Mouse (Mus musculus) stomach, embryonic 14.5 days (tissue): ENCODE results near the gene Map3k12. TPM values are rescaled to one million over a fixed set of nuclear protein-coding genes. Genes with fewer than 3 reads are reported as not detected.

Experiments
- ATAC-seq: fragments of 200-750 bp; cut with Nextera tagmentation; 2 replicates; pipeline ENCODE4 v1.8.0; 2017; ENCODE audit warnings: low read depth, moderate TSS enrichment; ENCODE audit not compliant: insufficient number of reproducible peaks, insufficient read depth, low FRiP score
- H3K27ac ChIP-seq: fragments of 300-500 bp; sonication (generic); 2 replicates; pipeline ENCODE4 v1.5.1; 2014; ENCODE audit warnings: mild to moderate bottlenecking, low read length, moderate library complexity, mixed read lengths
- H3K27me3 ChIP-seq: fragments of 300-500 bp; sonication (generic); 2 replicates; pipeline ENCODE4 v1.6.1; 2014; ENCODE audit warnings: low read length, control low read depth, mixed read lengths; ENCODE audit not compliant: control insufficient read depth, insufficient read depth
- H3K36me3 ChIP-seq: fragments of 300-500 bp; sonication (generic); 2 replicates; pipeline ENCODE4 v1.6.1; 2014; ENCODE audit warnings: mild to moderate bottlenecking, control low read depth, low read length, moderate library complexity, mixed read lengths; ENCODE audit not compliant: control insufficient read depth, insufficient read depth
- H3K4me1 ChIP-seq: fragments of 300-500 bp; sonication (generic); 2 replicates; pipeline ENCODE4 v1.6.1; 2014; ENCODE audit warnings: low read length, control low read depth, mixed read lengths; ENCODE audit not compliant: control insufficient read depth, insufficient read depth
- H3K4me2 ChIP-seq: fragments of 300-500 bp; sonication (generic); replicated peaks from 2 replicates; pipeline ENCODE4 v1.6.1; 2014; ENCODE audit warnings: low read depth, low read length, control low read depth
- H3K4me3 ChIP-seq: fragments of 300-500 bp; sonication (generic); 2 replicates; pipeline ENCODE4 v1.5.1; 2014; ENCODE audit warnings: low read depth, low read length, control low read depth
- H3K9ac ChIP-seq: fragments of 300-500 bp; sonication (generic); replicated peaks from 2 replicates; pipeline ENCODE4 v1.6.1; 2014; ENCODE audit warnings: low read depth, mild to moderate bottlenecking, control low read depth, low read length, moderate library complexity, mixed read lengths
- H3K9me3 ChIP-seq: fragments of 300-500 bp; sonication (generic); 2 replicates; pipeline ENCODE4 v1.6.1; 2016; ENCODE audit warnings: low read depth, low read length, control low read depth; ENCODE audit not compliant: control insufficient read depth
- WGBS: fragments of 180-500 bp; shearing (Covaris S2); extraction: QIAGEN DNeasy Blood & Tissue Kit; methylation state at CpG from one replicate; pipeline ENCODE4 v1.1.7; 2014; 5-methylcytosine and 5-hydroxymethylcytosine counted together
- polyA plus RNA-seq: library from polyadenylated mRNA; unstranded; fragments of >200 nt; fragmentation: Nextera tagmentation; extraction: Ambion mirVana; gene quantifications from 2 replicates; pipeline ENCODE4 v1.2.1, GENCODE M21; 2014

Gene Map3k12
- polyA plus RNA-seq, 1 experiment from 2014 or later: 18.6 TPM

GRCm38 (mm10) chr15:102470183-102470604, 46.7 kb downstream of the Map3k12 start, which contains the start of gene Pcbp2:
TSS of gene Pcbp2 (plus strand) at chr15:102470539.
- no peaks in the 10 kb centered on the region for H3K9me3 ChIP-seq
- peak within 1 kb of the TSS; percentile 81 for H3K9ac ChIP-seq
- H3K27ac ChIP-seq: peak within 1 kb of the TSS; percentile 98
- peak; percentile 100 for ATAC-seq
- H3K36me3 ChIP-seq: peaks cover 18% of the 10 kb centered on the region
- no peaks in the 10 kb centered on the region for H3K27me3 ChIP-seq
- H3K4me2 ChIP-seq: peak within 1 kb of the TSS; percentile 77
- H3K4me1 ChIP-seq: peaks cover 8% of the 10 kb centered on the region; the same call in 1 of the 2 replicates
- under 1% methylated on average over 36 of the region's 40 CpGs for WGBS
- peak within 1 kb of the TSS; percentile 70 for H3K4me3 ChIP-seq

GRCm38 (mm10) chr15:102468675-102469370, 48.0 kb downstream of the Map3k12 start:
- H3K4me1 ChIP-seq: peaks cover 8% of the 10 kb centered on the region; the same call in 1 of the 2 replicates
- no peaks in the 10 kb centered on the region for H3K27me3 ChIP-seq
- no peak for ATAC-seq
- no peak overlapping the region for H3K9ac ChIP-seq
- no peak overlapping the region for H3K4me3 ChIP-seq
- H3K9me3 ChIP-seq: no peaks in the 10 kb centered on the region
- H3K36me3 ChIP-seq: peaks cover 6% of the 10 kb centered on the region; the same call in 1 of the 2 replicates
- no peak overlapping the region for H3K4me2 ChIP-seq
- no peak overlapping the region for H3K27ac ChIP-seq
- WGBS: 95% methylated on average over 9 of the region's 9 CpGs

DNA sequence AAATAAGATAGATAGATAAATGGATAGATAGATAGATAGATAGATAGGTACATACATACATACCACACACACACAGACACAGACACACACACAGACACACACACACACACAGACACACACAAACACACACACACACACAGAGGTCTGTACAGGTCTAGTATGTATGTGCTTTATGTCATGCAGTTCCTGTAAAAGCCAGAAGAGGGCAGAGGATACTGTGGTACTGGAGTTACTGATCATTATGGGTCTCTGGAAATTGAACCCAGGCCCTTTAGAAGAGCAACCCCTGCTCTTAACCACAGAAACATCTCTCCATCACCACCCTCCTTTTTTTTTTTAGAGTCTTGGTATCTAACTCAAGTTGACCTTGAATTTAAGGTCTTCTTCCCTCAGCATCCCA, 53.2 kb downstream of the Map3k12 start:
- Histone ChIP-seq H3K9me3 (no peaks in the 10 kb centered on the region), H3K36me3 (no peaks in the 10 kb centered on the region), H3K9ac (no peak overlapping the region), H3K27me3 (no peaks in the 10 kb centered on the region), H3K27ac (no peak overlapping the region), H3K4me3 (no peak overlapping the region), H3K4me1 (0 out of 2 replicates have a peak, but pooled peaks cover 4% of the 10 kb centered on the region), H3K4me2 (no peak overlapping the region)
- ATAC-seq: no peak

DNA sequence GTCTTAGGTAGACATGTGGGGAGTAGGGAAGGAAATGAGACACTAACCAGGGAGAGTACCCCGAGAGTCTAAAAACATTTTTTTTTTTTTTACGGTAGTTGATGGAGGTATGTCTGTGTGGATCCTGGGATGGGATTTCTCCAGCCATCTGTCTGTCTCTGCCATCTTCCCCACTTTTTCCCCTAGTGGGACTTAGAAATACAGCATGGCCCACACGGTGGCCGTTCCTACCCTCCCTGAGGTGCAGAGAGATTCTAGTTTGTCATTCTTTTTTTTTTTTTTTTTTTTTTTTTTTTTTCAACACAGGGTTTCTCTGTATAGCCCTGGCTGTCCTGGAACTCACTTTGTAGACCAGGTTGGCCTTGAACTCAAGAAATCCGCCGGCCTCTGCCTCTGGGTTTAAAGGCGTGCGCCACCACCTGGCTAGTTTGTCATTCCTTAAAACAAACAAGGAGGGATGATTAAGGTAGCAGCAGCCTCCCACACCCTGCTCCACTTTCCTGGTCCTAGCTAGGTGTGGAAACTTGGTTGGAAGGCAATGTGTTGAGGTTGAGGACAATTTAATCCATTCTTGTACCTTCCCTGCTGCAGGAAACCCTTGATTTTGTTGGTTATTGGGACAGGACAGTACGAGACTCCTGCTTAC, 55.3 kb downstream of the Map3k12 start:
- Histone ChIP-seq H3K27me3 (no peaks in the 10 kb centered on the region), H3K9me3 (no peaks in the 10 kb centered on the region), H3K4me3 (no peak overlapping the region), H3K9ac (no peak overlapping the region), H3K36me3 (no peaks in the 10 kb centered on the region), H3K4me1 (0 out of 2 replicates have a peak, but pooled peaks cover 4% of the 10 kb centered on the region), H3K4me2 (0 out of 2 replicates have a peak overlapping the region, but pooled peaks have one; percentile 55), H3K27ac (no peak overlapping the region)
- 71% methylated on average over 9 of the region's 9 CpGs for WGBS
- no peak for ATAC-seq

DNA sequence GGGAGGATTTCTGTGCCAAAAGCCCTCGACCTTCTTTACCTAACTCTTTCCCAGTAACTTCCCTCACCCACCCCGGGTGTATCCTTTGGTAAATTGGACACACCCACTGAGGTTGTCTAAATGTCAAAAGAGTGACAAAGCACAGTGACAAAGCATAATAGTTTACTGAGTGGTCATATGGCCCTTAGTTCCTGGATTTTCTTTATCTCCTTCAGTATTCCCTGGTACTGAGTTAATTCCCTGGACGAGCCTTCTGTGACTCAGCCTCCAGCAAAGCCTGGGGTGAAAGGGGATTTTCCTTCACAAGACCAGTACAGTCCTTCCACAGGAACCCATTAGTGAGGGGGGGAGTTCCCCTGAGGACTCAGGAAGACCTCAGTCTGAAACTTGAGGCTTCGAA, 55.9 kb downstream of the Map3k12 start:
- 0 out of 2 replicates have a peak overlapping the region, but pooled peaks have one; percentile 55 for H3K4me2 ChIP-seq
- ATAC-seq: no peak
- H3K27ac ChIP-seq: no peak overlapping the region
- no peaks in the 10 kb centered on the region for H3K9me3 ChIP-seq
- H3K4me3 ChIP-seq: no peak overlapping the region
- H3K27me3 ChIP-seq: no peaks in the 10 kb centered on the region
- H3K4me1 ChIP-seq: 0 out of 2 replicates have a peak, but pooled peaks cover 4% of the 10 kb centered on the region
- WGBS: 59% methylated on average over 4 of the region's 4 CpGs
- no peaks in the 10 kb centered on the region for H3K36me3 ChIP-seq
- H3K9ac ChIP-seq: no peak overlapping the region

- Histone ChIP-seq H3K27ac (no peak overlapping the region), H3K9me3 (no peaks in the 10 kb centered on the region), H3K36me3 (no peaks in the 10 kb centered on the region), H3K4me1 (0 out of 2 replicates have a peak, but pooled peaks cover 4% of the 10 kb centered on the region), H3K4me2 (peak overlapping the region; percentile 55), H3K9ac (no peak overlapping the region), H3K27me3 (no peaks in the 10 kb centered on the region), H3K4me3 (0 out of 2 replicates have a peak overlapping the region, but pooled peaks have one; percentile 37)
- ATAC-seq: no peak
- 80% methylated on average over 12 of the region's 12 CpGs for WGBS
Measured at GRCm38 (mm10) chr15:102460409-102460808, 56.5 kb downstream of the Map3k12 start.

DNA sequence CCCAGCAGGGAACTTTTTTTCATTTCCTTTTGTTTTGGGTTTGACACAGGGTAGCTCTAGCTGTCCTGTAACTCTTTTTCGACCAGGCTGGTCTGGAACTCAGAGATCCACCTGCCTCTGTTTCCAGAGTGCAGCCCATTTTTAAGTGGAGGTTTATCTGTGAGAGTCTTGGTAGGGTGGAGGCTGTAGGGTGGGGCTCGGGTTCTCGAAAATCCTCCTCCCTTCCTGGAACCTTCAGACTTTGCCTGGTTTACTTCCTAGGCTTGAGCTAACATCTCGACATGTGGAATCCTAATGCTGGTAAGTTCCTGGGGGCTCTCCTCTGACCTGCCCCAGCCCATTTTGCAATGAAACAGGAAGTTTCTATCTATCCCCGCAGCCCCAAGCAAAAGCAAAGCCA, 57.0 kb downstream of the Map3k12 start:
- Histone ChIP-seq H3K4me3 (peak overlapping the region; percentile 37; the same call in 1 of the 2 replicates), H3K9ac (no peak overlapping the region), H3K27me3 (no peaks in the 10 kb centered on the region), H3K4me2 (peak overlapping the region; percentile 55), H3K36me3 (no peaks in the 10 kb centered on the region), H3K4me1 (0 out of 2 replicates have a peak, but pooled peaks cover 4% of the 10 kb centered on the region), H3K9me3 (no peaks in the 10 kb centered on the region), H3K27ac (no peak overlapping the region)
- no peak for ATAC-seq
- 66% methylated on average over 5 of the region's 5 CpGs for WGBS

- WGBS: 30% methylated on average over 6 of the region's 6 CpGs
- Histone ChIP-seq H3K27ac (no peak overlapping the region; the same call in 1 of the 2 replicates), H3K27me3 (no peaks in the 10 kb centered on the region), H3K9me3 (no peaks in the 10 kb centered on the region), H3K9ac (no peak overlapping the region), H3K4me1 (0 out of 2 replicates have a peak, but pooled peaks cover 4% of the 10 kb centered on the region), H3K36me3 (no peaks in the 10 kb centered on the region), H3K4me3 (peak overlapping the region; percentile 37), H3K4me2 (peak overlapping the region; percentile 55)
- ATAC-seq: no peak
Measured at GRCm38 (mm10) chr15:102459381-102459780, 57.5 kb downstream of the Map3k12 start.
